Mouse (Mus musculus) CD8-positive naive resting alpha-beta T cell, adult 2 months (primary cell): ENCODE measurements around the gene Nup85.
"Not testable (repeated sequence)": the region's sequence is repeated elsewhere in the genome, so short reads cannot be mapped to it uniquely, and the experiment has no call there.

ENCODE experiments used
- DNase-seq, 2 experiments: peaks; one replicate each; pipeline ENCODE4 v3.0.0; 2022; ENCODE audit warnings: low read depth in 2 of 2, low spot score in 2 of 2

Gene Nup85

GRCm38 (mm10) chr11:115564064-115564809, at the start of gene Nup85:
Gene Nup85 (plus strand): TSS chr11:115564434.
- peak; percentile 94 to 95 for DNase-seq

DNA sequence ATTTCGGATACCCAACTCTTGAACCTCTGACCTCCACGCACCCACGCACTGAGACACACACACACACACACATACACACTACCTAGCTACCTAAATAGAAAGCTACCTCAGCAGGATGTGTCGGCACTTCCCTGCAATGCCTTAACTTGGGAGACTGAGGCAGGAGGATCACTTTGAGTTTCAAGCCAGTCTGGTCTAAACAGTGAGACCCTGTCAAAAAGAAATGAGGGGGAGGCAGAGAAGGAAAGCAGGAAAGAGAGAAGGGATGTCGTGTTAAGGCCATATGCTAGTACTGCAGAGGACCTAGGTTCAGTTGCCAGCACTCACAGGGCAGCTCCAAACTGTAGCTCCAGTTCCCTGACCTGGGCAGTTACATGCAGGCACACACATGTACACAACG, 49.2 kb upstream of the Nup85 start:
- no peak for DNase-seq

DNA sequence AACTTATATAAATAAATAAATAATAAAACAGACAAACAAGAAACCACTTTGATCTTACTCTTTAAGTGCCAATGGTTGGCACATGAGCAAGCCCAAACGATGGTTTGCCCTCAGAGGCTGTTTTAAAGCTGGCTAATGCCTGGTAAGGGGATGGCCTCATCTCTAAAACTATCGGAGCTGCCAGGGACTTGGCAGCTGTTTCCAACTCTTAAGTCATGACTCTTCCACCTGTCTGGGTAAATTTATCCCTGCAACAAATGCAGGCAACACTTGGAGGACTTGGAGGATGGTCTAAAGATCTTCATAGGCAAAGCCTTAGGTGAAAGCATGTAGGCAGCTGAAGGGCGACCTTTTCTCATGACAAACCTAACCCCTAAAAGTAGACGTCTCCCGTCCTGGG, 47.3 kb upstream of the Nup85 start:
- DNase-seq: no peak

DNA sequence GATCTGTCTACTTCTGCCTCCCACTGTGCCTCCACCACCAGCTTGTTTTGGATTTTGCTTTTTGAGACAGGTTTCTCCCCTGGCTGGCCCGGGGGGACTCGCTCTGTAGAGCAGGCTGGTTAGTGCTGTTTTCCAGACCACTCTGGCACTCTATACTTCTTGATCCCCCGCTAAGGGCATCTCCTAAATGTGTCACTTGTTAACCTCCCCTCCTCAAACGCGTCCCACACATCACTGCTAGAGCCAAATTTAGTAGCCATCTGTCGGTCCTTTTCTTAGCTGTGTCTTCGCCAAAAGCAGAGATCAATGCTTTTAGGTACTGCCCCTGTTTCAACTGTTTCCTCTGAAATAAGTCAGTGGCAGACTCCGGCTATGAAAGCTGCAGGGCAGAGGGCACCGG, 45.5 kb upstream of the Nup85 start:
- DNase-seq: no peak

DNA sequence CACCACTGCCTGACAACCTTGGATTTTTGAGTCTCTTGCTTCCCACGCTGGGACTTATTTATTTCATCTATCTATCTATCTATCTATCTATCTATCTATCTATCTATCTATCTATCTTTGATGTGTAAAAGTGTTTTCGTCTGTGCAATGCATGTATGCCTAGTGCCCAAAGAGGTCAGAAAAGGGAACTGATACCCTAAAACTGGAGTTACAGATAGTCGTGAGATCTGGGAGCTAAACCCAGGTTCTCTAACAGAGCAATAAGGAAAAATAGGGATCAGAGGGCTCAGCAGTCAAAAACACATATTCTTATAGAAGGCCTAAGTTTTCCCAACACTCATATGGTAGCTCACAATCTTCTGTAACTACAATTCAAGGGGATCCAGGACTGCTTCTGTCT, 44.7 kb upstream of the Nup85 start:
- DNase-seq: no peak

DNA sequence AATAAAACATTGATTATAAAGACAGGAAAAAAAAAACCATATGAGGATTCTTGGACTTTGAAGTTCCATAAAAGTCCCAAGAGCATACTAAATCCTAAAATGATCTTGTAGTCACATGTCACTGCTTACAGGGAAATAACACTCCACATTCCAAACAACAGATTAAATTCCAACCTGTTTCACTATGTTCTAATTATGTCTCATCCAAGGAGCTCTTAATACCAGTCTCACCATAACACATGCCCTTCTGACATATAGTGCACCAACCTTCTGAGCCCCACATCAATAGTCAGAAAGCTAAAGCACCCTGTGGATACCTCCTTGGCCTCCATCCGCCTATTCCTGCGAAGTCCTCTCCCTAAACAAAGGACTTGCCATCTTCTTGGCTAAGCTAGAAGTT, 44.0 kb upstream of the Nup85 start:
- DNase-seq: no peak

DNA sequence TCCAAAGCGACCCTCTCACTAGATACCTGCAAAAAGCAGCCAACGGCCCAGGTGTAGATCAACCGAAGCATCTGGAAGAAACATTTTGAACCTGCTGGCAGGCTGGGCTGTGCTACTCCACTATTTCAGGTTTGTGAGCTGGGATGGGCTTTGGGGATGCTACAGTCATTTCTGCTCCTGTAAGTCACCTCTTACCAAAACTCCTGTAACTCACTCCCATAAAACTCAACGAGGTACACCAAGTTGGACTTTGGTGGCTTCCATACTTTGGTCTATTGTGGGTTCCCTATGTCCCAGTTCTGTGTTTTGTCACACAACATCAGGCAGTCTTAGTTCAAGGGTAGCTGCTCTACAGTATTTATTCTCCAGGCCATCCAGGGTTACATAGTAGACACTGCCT, 43.2 kb upstream of the Nup85 start:
- no peak for DNase-seq

GRCm38 (mm10) chr11:115522238-115522637, 42.0 kb upstream of the Nup85 start:
- DNase-seq: no peak

- DNase-seq: no peak
Observed at GRCm38 (mm10) chr11:115522703-115523102, 41.5 kb upstream of the Nup85 start.

- not testable (repeated sequence) for DNase-seq
Observed at GRCm38 (mm10) chr11:115526446-115526845, 37.8 kb upstream of the Nup85 start.

DNA sequence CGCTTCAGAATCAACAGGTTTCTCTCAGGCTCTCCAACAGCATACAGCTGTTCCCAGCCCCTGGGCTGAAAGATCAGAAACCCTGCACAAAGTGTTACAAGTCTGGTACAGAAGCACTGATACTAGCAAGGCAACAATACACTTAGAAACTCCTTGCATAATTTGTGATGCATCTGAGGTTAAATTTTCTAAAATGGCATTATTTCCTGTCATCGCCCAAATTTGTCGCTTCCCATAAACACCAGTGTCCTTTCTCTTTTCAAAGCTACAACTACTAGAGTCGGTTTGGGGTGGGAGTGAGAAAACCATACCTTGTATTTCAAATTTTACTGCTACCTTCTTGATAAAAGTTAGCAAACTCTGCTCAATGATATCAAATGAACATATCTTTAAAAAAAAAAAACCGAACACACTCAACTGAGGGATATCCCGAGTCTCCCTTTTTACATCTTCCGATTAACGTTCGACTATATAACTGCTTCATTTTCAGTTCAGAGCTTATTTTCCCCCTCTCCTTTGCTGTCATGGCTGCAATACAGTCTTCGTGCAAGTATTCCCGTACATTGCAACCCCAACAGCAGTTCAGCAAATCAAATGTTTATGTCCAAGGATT, 29.4 kb upstream of the Nup85 start:
- DNase-seq: no peak

DNA sequence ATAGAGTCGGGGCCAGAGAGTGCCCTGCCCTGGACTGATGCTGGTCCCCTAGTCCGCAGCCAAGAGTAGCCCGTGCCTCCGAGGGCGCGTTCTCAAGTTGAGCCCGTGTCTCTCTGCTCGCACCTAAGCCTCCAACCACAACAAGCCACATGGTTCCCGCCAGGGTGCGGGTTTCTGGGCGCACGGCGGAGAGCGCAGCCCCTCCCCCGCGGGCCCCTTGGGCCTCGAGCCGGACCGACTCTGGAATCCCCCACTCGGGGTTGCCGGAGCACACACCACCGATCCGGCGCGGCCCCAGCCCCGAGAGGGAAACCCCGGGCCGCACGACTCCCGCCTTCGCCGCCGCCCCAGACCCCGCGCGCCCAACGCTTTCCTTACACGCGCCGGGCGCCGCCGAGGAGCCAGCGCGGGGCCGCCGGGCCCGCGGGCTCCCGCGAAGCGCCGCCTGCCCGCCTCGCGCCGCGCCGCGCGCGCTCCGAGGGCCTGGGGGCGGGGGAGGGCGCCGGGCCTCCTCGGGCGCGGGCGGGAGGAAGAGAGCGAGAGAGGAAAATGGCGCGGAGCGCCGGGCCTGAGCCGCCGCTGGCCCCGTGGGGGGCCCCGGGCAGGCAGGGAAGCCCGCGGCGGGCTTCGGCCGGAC, 28.7 kb upstream of the Nup85 start:
- DNase-seq: peak; percentile 56 to 60

DNA sequence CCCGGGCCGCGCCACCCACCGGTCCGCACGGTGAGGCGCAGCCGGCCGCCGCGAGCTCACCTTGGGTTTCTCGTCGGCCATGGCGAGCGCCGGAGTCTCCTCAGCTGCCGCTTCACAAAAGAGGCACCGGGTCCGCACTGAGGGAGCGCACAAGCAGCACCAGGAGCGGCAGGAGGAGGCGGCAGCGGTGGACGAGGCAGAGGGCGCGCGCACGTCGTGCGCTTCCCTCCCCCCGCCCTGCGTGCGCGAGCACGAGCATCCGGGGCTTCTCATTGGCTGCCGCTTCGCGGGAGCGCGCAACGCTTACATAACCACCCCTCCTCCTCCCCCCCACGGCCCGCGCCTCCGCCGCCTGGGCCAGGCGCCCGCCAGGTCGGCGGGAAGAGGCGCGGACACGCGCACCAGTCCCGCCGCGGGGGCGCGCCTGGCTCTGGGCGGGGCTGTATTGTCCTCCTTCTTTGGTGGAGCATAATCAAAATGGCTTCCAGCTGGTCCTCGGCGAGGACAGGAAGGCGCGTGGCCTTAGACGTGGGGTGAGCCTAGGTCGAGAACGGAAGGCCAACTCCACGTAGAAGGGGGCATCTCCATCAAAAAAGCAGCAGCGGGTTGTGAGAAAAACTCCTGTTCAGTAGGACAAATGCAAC, 28.1 kb upstream of the Nup85 start, which contains the start of gene Sumo2:
Sumo2 (minus strand) TSS at position 239 of the 644 bp plus-strand sequence.
- peak; percentile 97 to 99 for DNase-seq

DNA sequence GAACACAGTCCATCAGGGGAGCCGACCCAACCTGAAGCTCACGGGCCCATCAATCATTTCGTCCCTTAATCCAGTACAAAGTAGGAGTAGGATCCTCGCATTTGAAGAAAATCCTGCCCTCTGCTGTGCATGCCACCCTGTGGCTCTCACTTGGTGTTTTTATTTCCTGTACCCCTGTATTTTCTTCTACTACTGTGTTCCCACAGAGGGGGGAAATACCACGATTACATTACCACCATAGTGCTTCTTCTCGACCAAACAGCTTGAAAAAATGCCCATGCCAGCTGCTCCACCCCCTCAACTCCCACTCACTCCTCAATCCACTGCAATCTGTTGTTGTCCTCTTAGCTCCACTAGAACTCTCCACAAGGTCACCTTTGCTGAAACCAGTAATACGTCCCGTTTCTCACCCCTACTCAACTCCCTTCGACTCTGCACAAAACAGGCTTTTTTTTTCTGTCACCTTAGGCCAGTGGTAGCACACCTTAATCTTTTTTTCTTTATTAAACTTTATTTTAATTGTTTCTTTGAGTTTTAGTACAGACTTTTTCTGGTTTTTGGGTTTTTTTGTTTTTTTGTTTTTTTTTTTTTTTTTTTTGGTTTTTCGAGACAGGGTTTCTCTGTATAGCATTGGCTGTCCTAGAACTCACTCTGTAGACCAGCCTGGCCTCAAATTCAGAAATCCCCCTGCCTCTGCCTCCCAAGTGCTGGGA, 27.2 kb upstream of the Nup85 start:
- peak; percentile 38 to 50 for DNase-seq

DNA sequence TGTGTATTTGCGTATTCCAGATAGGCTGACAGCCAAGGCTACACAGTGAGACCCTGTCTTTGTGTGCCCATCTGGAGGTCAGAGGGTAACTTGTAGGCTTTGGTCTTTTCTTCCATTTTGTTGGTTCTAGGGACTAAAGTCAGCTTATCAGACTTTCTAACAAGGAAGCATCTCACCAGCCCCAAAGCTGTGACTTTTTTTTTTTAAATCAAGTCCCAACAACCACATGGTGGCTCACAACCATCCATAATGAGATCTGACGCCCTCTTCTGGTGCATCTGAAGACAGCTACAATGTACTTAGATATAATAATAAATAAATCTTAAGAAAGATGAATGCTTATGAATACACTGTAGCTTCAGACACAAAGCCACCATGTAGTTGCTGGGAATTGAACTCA, 26.2 kb upstream of the Nup85 start:
- peak in 1 of 2 experiments; percentile 9 for DNase-seq

GRCm38 (mm10) chr11:115543571-115543970, 20.7 kb upstream of the Nup85 start:
- DNase-seq: no peak

- peak in 1 of 2 experiments; percentile 24 for DNase-seq
Observed at GRCm38 (mm10) chr11:115552783-115553182, 11.5 kb upstream of the Nup85 start.

- DNase-seq: no peak
Observed at GRCm38 (mm10) chr11:115555717-115556116, 8.5 kb upstream of the Nup85 start.

- DNase-seq: peak in 1 of 2 experiments; percentile 11
Observed at GRCm38 (mm10) chr11:115563406-115563805, 828 bp upstream of the Nup85 start.

GRCm38 (mm10) chr11:115564961-115565360, 727 bp downstream of the Nup85 start:
- DNase-seq: no peak

GRCm38 (mm10) chr11:115579080-115579479, 14.8 kb downstream of the Nup85 start:
- DNase-seq: no peak
